Mouse (Mus musculus) kidney, postnatal 0 days (tissue): ENCODE measurements at regions not wholly inside any gene's neighbourhood (a gene's known extent, or its start where the extent isn't known, plus 50 kb on each side); places are given as distances from the start of the nearest gene placed in this dataset.

Experiments used
- ATAC-seq: fragments of 200-750 bp; cut with Nextera tagmentation; replicated peaks from 2 replicates; pipeline ENCODE4 v1.8.0; 2017; ENCODE audit warnings: low read depth, moderate number of reproducible peaks, moderate TSS enrichment, moderate library complexity; ENCODE audit not compliant: low FRiP score
- DNase-seq: peaks from one replicate; pipeline ENCODE4 v3.0.0-alpha.2; 2016; ENCODE audit warnings: low spot score
- H3K27ac ChIP-seq: fragments of 300-500 bp; sonication (generic); 2 replicates; pipeline ENCODE4 v1.5.1; 2014; ENCODE audit warnings: mild to moderate bottlenecking
- H3K27me3 ChIP-seq: fragments of 300-500 bp; sonication (generic); 2 replicates; pipeline ENCODE4 v1.6.1; 2014; ENCODE audit warnings: low read length, mixed read lengths; ENCODE audit not compliant: insufficient read depth
- H3K36me3 ChIP-seq: fragments of 300-500 bp; sonication (generic); 2 replicates; pipeline ENCODE4 v1.6.1; 2014; ENCODE audit warnings: low read length, mixed read lengths; ENCODE audit not compliant: insufficient read depth
- H3K4me1 ChIP-seq: fragments of 300-500 bp; sonication (generic); replicated peaks from 2 replicates; pipeline ENCODE4 v1.6.1; 2014; ENCODE audit warnings: antibody characterized with exemption, low read length, mixed read lengths; ENCODE audit not compliant: insufficient read depth
- H3K4me2 ChIP-seq: fragments of 300-500 bp; sonication (generic); 2 replicates; pipeline ENCODE4 v1.6.1; 2014; ENCODE audit warnings: mild to moderate bottlenecking, low read length, moderate library complexity, mixed read lengths
- H3K4me3 ChIP-seq: fragments of 300-500 bp; sonication (generic); replicated peaks from 2 replicates; pipeline ENCODE4 v1.5.1; 2014; ENCODE audit warnings: low read depth, low read length
- H3K9ac ChIP-seq: fragments of 300-500 bp; sonication (generic); 2 replicates; pipeline ENCODE4 v1.6.1; 2014; ENCODE audit warnings: low read depth, low read length
- H3K9me3 ChIP-seq: fragments of 300-500 bp; sonication (generic); replicated peaks from 2 replicates; pipeline ENCODE4 v1.6.1; 2016; ENCODE audit warnings: low read length, inconsistent platforms, mixed read lengths
- CTCF ChIP-seq: IDR thresholded peaks from 2 replicates; pipeline ENCODE4 v1.5.1; 2016; ENCODE audit warnings: antibody characterized with exemption, low read depth, mild to moderate bottlenecking, moderate library complexity
- WGBS: fragments of 180-500 bp; shearing (Covaris S2); extraction: QIAGEN DNeasy Blood & Tissue Kit; methylation state at CpG from one replicate; pipeline ENCODE4 v1.1.7; 2014; 5-methylcytosine and 5-hydroxymethylcytosine counted together

GRCm38 (mm10) chr2:178854760-178855159, 424.4 kb downstream of the Cdh26 start:
- 34% methylated on average over 2 of the region's 2 CpGs for WGBS
- H3K4me1 ChIP-seq: no peaks in the 10 kb centered on the region
- H3K4me3 ChIP-seq: no peak overlapping the region
- no peaks in the 10 kb centered on the region for H3K27me3 ChIP-seq
- TF ChIP-seq CTCF: no peak
- no peak overlapping the region for H3K27ac ChIP-seq
- H3K9me3 ChIP-seq: no peaks in the 10 kb centered on the region
- no peak overlapping the region for H3K4me2 ChIP-seq
- ATAC-seq (no peak), DNase-seq (no peak)
- H3K9ac ChIP-seq: no peak overlapping the region
- no peaks in the 10 kb centered on the region for H3K36me3 ChIP-seq

GRCm38 (mm10) chr2:178862620-178863019, 432.3 kb downstream of the Cdh26 start:
- Histone ChIP-seq H3K4me1 (no peaks in the 10 kb centered on the region), H3K9ac (no peak overlapping the region), H3K4me3 (no peak overlapping the region), H3K9me3 (no peaks in the 10 kb centered on the region), H3K4me2 (no peak overlapping the region), H3K36me3 (no peaks in the 10 kb centered on the region), H3K27ac (no peak overlapping the region), H3K27me3 (no peaks in the 10 kb centered on the region)
- DNase-seq (no peak), ATAC-seq (no peak)
- no peak for TF ChIP-seq CTCF

GRCm38 (mm10) chr2:178867086-178867485, 436.8 kb downstream of the Cdh26 start:
- no peak for ATAC-seq
- H3K4me1 ChIP-seq: no peaks in the 10 kb centered on the region
- no peaks in the 10 kb centered on the region for H3K27me3 ChIP-seq
- H3K4me3 ChIP-seq: no peak overlapping the region
- peak; percentile 74 for DNase-seq
- TF ChIP-seq CTCF: no peak
- 45% methylated on average over 3 of the region's 3 CpGs for WGBS
- H3K4me2 ChIP-seq: no peak overlapping the region
- H3K36me3 ChIP-seq: no peaks in the 10 kb centered on the region
- H3K9me3 ChIP-seq: no peaks in the 10 kb centered on the region
- H3K9ac ChIP-seq: no peak overlapping the region
- H3K27ac ChIP-seq: no peak overlapping the region

- 72% methylated on average over 3 of the region's 3 CpGs for WGBS
- TF ChIP-seq CTCF: no peak
- Histone ChIP-seq H3K27ac (no peak overlapping the region), H3K4me2 (no peak overlapping the region), H3K4me3 (no peak overlapping the region), H3K4me1 (no peaks in the 10 kb centered on the region), H3K9ac (no peak overlapping the region), H3K27me3 (no peaks in the 10 kb centered on the region), H3K9me3 (no peaks in the 10 kb centered on the region), H3K36me3 (no peaks in the 10 kb centered on the region)
- no peak for DNase-seq
- no peak for ATAC-seq
These were observed 438.8 kb downstream of the Cdh26 start for GRCm38 (mm10) chr2:178869160-178869559.

GRCm38 (mm10) chr2:178878436-178878835, 448.1 kb downstream of the Cdh26 start:
- Histone ChIP-seq H3K36me3 (no peaks in the 10 kb centered on the region), H3K4me2 (no peak overlapping the region), H3K9ac (no peak overlapping the region), H3K9me3 (no peaks in the 10 kb centered on the region), H3K4me3 (no peak overlapping the region), H3K4me1 (no peaks in the 10 kb centered on the region), H3K27ac (no peak overlapping the region), H3K27me3 (no peaks in the 10 kb centered on the region)
- DNase-seq (peak; percentile 21), ATAC-seq (no peak)
- 61% methylated on average over 12 of the region's 12 CpGs for WGBS
- TF ChIP-seq CTCF: no peak

GRCm38 (mm10) chr2:178885686-178886085, 455.4 kb downstream of the Cdh26 start:
- Histone ChIP-seq H3K36me3 (no peaks in the 10 kb centered on the region), H3K4me2 (no peak overlapping the region), H3K4me1 (no peaks in the 10 kb centered on the region), H3K27me3 (no peaks in the 10 kb centered on the region), H3K9ac (no peak overlapping the region), H3K27ac (no peak overlapping the region), H3K4me3 (no peak overlapping the region), H3K9me3 (no peaks in the 10 kb centered on the region)
- ATAC-seq: no peak
- peak; percentile 25 for DNase-seq
- peak; percentile 71 for TF ChIP-seq CTCF
- WGBS: 46% methylated on average over 5 of the region's 5 CpGs

GRCm38 (mm10) chr2:178888704-178889103, 458.4 kb downstream of the Cdh26 start:
- no peak for TF ChIP-seq CTCF
- H3K9ac ChIP-seq: no peak overlapping the region
- H3K4me3 ChIP-seq: no peak overlapping the region
- no peaks in the 10 kb centered on the region for H3K27me3 ChIP-seq
- H3K4me1 ChIP-seq: no peaks in the 10 kb centered on the region
- ATAC-seq (no peak), DNase-seq (no peak)
- H3K36me3 ChIP-seq: no peaks in the 10 kb centered on the region
- H3K27ac ChIP-seq: no peak overlapping the region
- 66% methylated on average over 6 of the region's 6 CpGs for WGBS
- H3K4me2 ChIP-seq: no peak overlapping the region
- H3K9me3 ChIP-seq: no peaks in the 10 kb centered on the region
